33 mouse cellular contexts compared by ENCODE assay signal in the genomic region with DNA sequence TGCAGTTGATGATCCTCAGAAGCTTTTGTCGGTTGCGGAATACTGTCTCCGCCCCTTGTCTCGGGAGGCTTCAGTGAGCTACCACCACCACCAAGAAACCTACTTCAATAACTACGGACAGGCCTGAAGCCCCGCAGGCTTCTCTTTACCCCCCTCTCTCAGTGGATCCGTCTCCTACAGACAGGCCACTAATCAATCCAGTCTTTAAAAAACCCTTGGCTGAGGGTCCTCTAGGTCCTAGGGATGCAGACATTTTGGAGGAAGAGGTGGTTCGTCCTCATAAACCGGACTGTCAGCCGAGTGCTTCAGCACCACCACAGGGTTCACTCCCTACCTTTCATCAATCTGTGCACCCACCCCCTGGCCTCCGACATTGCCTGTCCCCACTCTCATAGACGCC.
"Had no signal": no experiment of that assay in that cellular context is flagged by ENCODE, and none has a peak within 500 bp of the region (broad histone marks: within the 10 kb centered on the region; RNA-seq: fewer than 3 reads in every experiment).

No protein-coding gene starts in this region.

- DNase-seq: heart, postnatal 14 days; heart, postnatal 36 days; heart, postnatal 4 days; kidney, adult 11 months; kidney, adult 18-20 months; kidney, adult 2 months; kidney, adult 8-10 months; kidney, adult 9 months; kidney, postnatal 10 days; kidney, postnatal 14 days; kidney, postnatal 25 days; kidney, postnatal 36 days; kidney, postnatal 4 days; layer of hippocampus, adult 9-11 months; layer of hippocampus, postnatal 36 days had no signal

- H3K4me2 ChIP-seq: heart, embryonic 12.5 days; heart, embryonic 13.5 days; heart, embryonic 15.5 days; hindbrain, embryonic 12.5 days; hindbrain, embryonic 13.5 days; hindbrain, embryonic 14.5 days; hindbrain, embryonic 15.5 days; intestine, embryonic 15.5 days; kidney, embryonic 15.5 days had no signal

- H3K36me3 ChIP-seq: heart, embryonic 12.5 days; heart, embryonic 13.5 days; heart, embryonic 15.5 days; hindbrain, embryonic 10.5 days; hindbrain, embryonic 12.5 days; hindbrain, embryonic 13.5 days; hindbrain, embryonic 15.5 days; intestine, embryonic 15.5 days; kidney, embryonic 15.5 days had no signal

- H3K27ac ChIP-seq: heart, embryonic 13.5 days; heart, embryonic 15.5 days; hindbrain, embryonic 10.5 days; hindbrain, embryonic 12.5 days; hindbrain, embryonic 13.5 days; hindbrain, embryonic 14.5 days; hindbrain, embryonic 15.5 days; hindbrain, postnatal 0 days; intestine, embryonic 15.5 days; kidney, embryonic 15.5 days; kidney, postnatal 0 days; layer of hippocampus, adult 2 months; left cerebral cortex, adult 2 months had no signal

- H3K4me1 ChIP-seq: heart, embryonic 12.5 days; heart, embryonic 13.5 days; heart, embryonic 15.5 days; hindbrain, embryonic 10.5 days; hindbrain, embryonic 12.5 days; hindbrain, embryonic 13.5 days; hindbrain, embryonic 15.5 days; intestine, embryonic 15.5 days; kidney, embryonic 15.5 days had no signal

- H3K9ac ChIP-seq: heart, embryonic 12.5 days; heart, embryonic 13.5 days; heart, embryonic 15.5 days; hindbrain, embryonic 12.5 days; hindbrain, embryonic 13.5 days; hindbrain, embryonic 14.5 days; hindbrain, embryonic 15.5 days; intestine, embryonic 15.5 days; kidney, embryonic 15.5 days had no signal

- H3K9me3 ChIP-seq: heart, embryonic 15.5 days; intestine, embryonic 15.5 days had no signal

- ATAC-seq: hindbrain, embryonic 16.5 days; hindbrain, postnatal 0 days; inflammation-experienced regulatory T-cells, adult 6 months; intestine, embryonic 15.5 days; intestine, embryonic 16.5 days; intestine, postnatal 0 days had no signal

- H3K27me3 ChIP-seq: heart, embryonic 12.5 days; heart, embryonic 13.5 days; heart, embryonic 15.5 days; hindbrain, embryonic 12.5 days; hindbrain, embryonic 13.5 days; hindbrain, embryonic 15.5 days; intestine, embryonic 15.5 days; kidney, embryonic 15.5 days had no signal

- H3K4me3 ChIP-seq: heart, embryonic 12.5 days; heart, embryonic 13.5 days; heart, embryonic 15.5 days; hindbrain, embryonic 10.5 days; hindbrain, embryonic 12.5 days; hindbrain, embryonic 13.5 days; hindbrain, embryonic 15.5 days; intestine, embryonic 15.5 days; kidney, embryonic 15.5 days; layer of hippocampus, adult 2 months; left cerebral cortex, adult 2 months had no signal
